Mouse (Mus musculus) bone marrow macrophage, adult 2 months (primary cell): ENCODE results near the gene Lrrc63.

ENCODE experiments used
- CTCF ChIP-seq: IDR thresholded peaks from 2 replicates; pipeline ENCODE4 v1.5.1; 2012; ENCODE audit warnings: low read depth, mild to moderate bottlenecking, low read length, moderate library complexity
- POLR2A ChIP-seq: IDR thresholded peaks from 2 replicates; pipeline ENCODE4 v1.6.1; 2012; ENCODE audit warnings: mild to moderate bottlenecking, low read depth, low read length, borderline replicate concordance

DNA sequence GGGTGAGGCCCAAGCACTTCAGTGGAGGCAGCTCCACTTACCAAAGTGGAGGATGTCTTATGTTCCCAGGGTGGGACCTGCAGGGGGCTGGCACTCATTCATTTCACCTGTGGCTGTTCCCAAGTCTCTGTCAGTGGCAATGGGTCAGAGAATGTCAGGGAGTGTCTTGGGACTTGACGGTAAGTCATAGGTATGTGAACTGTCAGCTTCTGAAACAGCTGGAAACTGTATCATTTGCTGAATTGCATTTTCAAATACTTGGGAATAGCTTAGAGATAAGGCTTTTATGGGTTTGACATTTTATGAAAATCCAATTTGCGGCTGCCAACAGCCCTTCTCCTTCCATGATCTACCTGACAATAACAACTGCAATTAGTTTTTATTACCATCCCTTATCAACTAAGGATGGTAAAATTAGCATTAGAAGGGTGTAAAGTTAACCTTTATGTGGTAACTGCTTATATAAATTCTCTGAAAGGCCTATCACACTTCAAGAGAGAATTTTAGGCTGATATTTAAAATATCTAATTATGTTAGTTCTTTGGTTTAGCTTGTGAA is 35.0 kb upstream of the Lrrc63 start:
- no peak for TF ChIP-seq CTCF
- no peak for TF ChIP-seq POLR2A
